Mouse (Mus musculus): ENCODE results near the gene Vsig8.

Gene Vsig8

DNA sequence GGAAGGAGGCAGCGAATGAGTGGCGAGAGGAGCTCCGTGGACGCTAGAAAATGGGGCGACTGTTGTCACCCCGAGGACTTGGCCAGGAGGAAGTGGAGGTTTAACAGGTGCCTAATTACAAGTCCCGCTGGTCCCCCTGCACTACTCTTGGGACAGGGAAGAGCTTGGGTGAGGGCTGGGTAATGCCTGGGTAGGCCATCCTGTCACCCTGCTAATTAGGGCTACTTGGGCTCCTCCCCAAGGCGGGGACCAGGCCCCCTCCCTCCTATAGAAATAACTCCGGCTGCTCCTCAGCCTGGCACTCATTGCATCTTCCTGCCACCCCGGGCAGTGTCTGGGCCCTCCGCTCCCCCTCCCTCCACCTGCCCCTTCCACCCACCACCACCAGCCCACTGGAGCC lies at the start of gene Vsig8:
Gene Vsig8 (plus strand): TSS at position 301 of the 400 bp plus-strand sequence.
- no peak for DNase-seq (ENCODE audit: low spot score in 2 of 2)

DNA sequence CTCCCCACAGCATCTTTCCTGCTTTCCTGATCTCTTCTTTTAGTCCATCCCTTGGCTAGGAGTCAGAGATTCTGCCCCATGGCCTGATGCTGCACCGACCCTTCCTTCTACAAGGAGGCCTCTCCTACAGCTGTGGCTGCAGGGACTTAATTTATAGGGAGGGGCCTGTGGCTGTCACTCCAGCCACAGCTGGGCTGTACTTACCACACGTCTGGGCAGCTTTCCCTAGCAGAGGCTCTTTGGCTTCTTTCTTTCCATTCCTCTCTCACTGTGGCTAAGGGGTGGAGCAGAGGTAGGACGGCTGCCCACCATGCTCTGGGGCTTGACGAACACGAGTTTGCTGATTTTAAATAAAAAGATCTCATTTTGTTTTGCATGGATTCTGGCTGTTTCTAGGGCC lies 48.7 kb upstream of the Vsig8 start:
- no peak for DNase-seq (ENCODE audit: low spot score in 2 of 2)

DNA sequence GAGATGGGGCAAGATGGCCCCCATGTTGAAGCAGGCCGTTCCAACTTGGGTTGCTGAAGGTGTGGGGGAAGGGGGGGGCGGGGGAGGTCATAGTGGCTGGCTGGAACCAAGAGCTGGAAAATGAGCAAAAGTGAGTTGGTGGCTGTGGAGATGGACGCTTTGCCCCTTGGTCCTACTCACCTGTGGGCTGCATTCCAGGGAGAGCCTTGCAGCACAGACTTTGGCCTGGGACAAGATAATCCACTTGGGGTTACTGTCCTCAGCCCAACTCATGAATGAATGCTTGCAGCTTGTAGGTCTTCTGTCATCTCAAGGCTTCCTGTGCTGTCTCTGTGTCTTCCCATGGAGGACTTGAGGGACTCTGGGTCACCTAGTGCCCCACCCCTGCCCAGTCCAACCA lies 48.0 kb upstream of the Vsig8 start:
- DNase-seq (ENCODE audit: low spot score in 2 of 2) = no peak

DNA sequence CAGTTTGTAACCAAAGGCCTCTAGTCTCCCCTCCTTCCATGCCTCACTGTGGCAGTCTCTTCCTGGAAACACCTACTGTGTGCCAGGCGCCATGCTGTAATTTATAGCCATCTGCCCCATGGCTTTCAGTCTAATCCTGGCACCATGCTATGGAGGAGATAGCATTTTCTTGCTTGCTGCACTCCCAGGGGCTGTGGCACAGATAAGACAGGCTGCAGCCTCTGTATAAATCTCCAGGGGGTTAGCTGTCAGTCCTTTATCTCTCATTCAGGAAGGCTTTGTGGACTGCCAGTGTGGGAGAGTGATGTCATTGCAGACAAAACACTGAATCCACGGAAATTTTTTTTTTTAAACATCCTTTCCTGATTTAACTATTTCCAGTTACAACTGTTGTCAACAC lies 47.6 kb upstream of the Vsig8 start:
- no peak for DNase-seq (ENCODE audit: low spot score in 2 of 2)

DNA sequence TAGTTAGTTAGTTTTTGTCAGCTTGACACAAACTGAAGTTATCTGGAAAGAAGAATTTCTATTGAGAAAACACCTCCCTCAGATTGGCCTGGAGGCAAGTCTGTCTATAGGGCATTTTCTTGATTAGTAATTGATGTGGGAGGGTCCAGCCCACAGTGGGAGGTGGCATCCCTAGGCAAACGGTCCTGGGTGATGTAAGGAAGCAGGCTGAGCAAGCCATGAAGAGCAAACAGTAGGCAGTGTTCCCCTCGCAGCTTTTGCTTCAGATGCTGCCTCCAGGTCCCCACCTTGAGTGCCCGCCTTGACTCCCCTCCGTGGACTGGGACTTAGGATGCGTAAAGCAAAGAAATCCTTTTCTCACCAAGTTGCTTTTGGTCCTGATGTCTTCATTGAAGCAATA lies 46.5 kb upstream of the Vsig8 start:
- no peak for DNase-seq (ENCODE audit: low spot score in 2 of 2)

DNA sequence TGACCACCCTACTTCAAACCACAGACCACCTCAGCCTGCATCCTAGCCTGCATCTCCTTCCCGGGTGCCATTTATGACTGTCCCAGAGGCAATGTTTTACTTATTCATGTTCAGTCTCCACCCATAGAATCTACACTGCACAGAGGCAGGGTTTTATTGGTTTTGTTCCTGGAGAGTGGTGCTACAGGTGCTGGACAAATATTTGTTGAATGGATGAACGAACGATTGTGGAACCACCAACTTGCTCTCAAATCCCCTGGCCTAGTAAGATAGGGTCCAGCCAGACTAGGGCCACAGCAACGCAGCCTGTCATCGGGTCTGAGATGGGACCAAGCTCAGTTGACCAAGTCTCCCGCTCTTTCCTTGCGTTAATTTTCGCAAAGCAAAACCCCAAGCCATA lies 45.8 kb upstream of the Vsig8 start:
- no peak for DNase-seq (ENCODE audit: low spot score in 2 of 2)

DNA sequence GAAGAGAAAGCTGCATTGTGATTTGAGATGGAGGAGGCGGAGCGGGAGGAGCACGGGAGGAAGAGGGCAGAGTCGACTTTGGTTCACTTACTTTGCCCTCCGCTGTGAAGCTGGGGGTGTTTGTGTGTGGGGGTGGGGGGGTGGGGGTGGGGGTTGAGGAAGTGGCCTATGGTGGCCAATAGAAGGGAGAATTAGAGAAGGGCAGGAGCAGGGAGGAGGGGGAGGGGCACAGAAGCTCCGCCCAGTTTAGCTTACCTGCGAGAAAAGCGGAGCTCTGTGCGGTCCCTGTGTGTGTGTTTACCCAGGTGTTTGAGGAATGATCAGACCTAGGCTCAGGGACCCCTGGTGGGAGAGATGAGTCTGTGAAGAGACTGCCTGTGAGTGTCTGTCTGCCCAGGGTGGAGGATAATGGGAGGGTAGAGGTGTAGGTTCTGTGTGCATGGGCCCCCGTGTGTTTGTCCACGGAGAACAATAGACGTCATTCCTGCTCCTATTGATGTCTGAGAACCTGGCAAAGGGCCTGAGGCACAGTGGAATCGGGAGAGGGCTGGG lies 45.2 kb upstream of the Vsig8 start:
- DNase-seq (ENCODE audit: low spot score in 2 of 2) = no peak

DNA sequence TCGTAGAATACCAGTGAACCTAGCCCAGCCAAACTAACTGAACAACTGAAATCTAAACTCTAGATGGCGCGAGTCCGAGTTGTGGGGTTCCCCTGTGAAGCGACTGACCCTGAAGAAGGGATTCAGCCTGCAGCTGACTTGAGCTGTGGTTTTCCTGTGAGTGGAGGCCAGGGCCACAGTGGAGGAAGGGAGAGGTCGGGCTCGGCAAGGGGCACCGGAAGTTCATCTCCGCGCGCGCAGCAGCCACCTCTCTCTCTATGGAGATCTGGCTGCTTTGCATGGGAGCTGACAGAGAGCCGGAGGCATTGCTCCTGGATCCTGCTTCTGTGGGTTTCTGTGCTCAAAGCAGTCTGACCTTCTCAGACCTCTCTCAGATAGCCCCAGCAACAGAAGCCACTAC lies 42.8 kb upstream of the Vsig8 start:
- DNase-seq (ENCODE audit: low spot score in 2 of 2) = no peak

DNA sequence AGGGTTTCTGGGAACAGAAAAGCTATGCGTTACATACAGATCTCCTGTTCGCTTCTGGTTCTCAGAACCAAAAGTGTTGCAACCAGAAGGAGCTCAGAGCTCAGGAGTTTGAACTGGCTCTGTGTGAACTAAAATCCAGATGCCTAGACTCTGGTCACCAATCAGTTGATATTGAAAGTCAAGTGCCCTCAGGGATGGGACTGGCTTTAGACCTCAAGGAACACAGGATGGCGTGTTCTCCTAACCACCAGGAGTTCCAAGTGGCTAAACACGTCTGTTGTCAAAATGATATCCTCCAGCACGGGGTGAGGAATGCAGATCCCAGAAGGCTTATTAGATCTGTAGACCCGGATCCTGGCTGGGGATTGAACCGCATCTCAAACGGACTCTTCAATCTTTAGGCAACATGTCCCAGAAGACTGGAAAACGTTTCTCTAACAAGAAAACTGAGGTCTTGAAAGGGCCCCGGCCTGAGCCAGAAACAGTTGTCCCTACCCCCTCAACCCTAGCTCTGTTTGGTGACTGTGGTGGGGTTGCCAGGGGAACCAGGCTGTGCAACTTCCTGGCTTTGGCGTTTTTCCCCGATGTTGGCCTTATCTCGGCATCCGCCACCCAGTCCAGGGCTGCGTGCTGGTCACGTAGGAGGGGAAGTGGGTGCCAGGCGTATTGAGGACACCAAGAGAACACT lies 42.1 kb upstream of the Vsig8 start:
- DNase-seq (ENCODE audit: low spot score in 2 of 2) = no peak

DNA sequence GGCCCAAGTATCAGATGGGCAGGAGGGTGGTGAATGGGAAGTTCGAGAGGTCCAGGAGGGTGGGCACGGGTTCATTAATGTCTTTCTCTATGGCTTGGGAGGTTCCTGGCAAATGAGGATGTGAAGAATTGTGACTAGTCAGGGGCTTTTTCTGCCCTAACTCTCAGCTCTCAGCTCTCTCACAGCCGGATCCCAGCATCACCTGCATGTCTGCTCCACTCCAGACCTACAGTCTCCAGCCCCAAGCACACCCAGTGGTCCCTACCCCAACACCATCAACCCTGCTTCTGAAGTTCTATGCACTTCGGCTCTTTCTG lies 41.6 kb upstream of the Vsig8 start:
- no peak for DNase-seq (ENCODE audit: low spot score in 2 of 2)

DNA sequence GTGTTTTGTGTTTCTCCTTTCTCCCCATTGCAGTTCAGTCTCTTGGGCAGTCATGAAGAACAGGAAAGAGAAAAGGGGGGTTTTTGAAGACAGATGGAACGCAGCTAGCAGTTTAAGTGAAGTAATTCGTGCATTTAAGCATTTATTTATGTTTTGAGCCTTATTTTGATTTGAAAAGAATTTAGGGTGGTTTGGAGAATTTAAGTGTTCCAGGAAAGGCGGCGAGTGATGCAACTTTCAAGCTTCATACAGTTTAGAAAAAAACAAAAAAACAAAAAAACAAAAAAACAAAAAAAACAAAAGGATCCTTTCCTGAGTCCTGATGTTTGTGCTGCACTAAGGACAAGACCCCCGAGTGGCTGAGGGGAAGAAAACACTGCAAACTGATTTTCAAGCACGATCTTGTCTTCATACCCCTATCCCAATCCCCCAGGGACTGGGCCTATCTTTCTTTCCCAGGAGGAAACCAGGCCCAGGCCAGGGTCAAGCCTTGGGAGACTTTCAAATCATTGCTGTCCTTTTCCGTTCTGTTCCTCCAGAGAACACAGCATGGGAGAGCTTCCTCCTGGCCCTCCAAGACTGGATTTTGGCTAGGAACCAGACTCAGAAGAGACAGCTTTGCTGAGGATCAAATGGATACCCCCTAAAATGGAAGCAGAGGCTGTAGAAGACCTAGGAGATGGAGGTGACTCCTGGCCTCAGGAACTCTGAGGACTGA lies 41.0 kb upstream of the Vsig8 start:
- no peak for DNase-seq (ENCODE audit: low spot score in 2 of 2)

DNA sequence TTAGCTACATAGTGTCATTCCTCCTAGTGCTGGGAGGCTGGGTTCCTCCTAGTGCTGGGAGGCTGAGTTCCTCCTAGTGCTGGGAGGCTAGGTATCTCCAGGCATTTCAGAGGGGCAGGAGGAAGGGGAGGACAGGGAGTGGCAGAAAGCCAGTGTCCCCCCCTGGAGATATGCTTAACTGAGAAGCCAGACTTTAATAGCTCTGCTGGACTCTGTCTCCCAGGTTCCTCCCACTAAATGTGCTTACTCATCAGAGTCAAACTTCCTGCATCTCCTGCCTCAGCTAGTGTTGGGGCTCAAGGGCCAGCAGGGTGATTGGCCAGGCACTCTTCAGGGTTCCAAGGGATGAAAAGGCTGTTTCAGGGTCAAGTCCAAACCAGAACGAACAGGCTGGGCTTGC lies 40.3 kb upstream of the Vsig8 start:
- no peak for DNase-seq (ENCODE audit: low spot score in 2 of 2)

DNA sequence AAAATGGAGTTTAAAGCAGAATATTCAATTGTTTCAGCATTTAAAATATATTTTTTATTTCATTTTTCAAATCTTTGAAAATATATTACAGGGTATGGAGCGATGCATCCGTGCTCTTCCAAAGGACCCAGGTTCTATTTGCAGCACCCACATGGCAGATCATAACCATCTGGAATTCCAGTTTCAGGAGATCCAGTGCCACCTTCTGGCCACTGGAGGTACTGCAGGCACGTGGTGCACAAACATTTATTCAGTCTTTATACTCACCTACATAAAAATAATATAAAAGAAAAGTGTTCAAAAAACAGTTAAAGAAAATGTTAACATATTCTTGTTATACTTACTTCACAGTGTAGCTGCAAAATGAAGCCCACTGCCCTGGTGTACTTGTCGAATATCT lies 37.7 kb upstream of the Vsig8 start:
- no peak for DNase-seq (ENCODE audit: low spot score in 2 of 2)

DNA sequence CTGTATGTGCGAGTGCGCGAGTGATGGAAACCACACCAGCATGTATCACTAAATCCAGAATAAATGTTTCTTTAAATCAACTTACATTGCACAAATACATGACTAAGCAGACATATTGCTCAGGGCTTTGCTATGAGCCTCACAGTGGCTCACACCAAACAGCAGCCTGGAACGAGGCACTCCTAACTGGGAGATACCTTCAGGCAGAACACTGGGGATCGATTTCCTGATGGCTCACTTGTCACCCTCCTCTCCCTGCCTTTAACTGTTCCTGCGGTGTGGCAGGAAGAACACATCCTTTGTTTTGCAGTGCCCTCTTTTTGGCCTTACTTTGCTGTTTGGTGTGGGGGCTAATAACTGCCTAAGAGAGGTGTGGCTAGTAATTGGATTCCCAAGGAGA lies 36.1 kb upstream of the Vsig8 start:
- DNase-seq (ENCODE audit: low spot score in 2 of 2) = no peak

DNA sequence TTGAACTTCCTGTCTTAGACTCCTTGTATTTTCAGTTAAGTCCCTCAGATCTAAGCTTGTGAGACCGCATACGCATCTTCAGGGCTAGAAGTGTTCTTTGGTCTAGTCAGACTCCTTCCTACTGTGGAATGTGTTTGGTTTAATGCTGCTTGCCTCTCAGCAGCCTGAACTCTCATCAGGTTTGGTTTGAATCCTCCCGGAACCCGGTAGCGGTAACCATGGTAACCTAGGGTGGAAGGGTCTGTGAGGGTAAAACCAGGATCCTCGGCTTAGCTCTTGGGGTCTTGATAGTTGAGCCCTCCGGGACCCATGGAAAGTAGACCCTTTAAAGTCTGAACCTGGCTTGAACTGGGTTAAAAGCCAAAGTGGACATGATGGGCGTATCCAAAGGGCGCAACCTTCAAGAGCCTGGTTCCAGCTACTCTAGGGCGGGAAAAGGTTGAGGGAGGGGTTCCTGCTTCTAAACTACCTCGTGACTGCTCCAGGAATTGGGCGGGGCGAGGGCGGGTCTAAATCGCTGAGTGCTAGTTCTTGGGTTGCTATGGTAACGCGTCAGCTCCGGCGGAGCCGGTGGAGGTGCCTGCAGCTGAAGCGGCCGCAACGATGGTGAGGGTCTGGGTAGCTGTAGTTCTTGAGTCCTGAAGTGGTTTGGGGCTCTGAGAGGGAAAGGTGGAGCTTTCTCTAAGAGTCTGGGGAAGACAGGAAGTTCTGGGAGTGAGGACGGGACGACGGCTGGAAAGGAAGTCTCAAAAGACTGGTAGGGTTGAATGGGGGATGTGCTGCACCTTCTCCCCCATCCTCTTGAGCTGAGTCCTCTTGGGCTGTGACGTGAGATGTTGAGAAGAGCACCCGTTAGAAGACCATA lies 34.9 kb upstream of the Vsig8 start, which contains the start of gene Cfap45:
Gene Cfap45 (plus strand): TSS at position 226 of the 865 bp plus-strand sequence.
- DNase-seq (ENCODE audit: low spot score in 2 of 2) = peak; percentile 75 to 77

DNA sequence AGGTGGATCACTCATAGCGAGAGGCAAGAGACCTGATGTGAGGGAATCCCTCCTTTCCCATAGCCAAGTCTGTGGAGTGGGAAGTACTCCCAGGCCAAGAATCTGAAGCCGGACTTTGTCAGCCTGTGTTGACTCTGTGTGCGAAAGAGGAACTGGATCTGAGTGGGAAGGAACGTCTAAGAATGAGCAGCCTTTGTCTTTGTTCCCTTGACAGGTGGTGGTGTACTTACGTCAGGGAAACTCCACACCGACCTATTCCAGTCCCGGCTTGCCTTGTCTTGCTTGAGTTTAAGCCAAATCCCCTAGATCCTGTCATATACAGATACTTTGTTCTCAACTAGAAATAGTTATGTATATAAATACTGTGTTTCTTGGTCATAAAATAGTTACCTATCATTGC lies 33.2 kb upstream of the Vsig8 start:
- no peak for DNase-seq (ENCODE audit: low spot score in 2 of 2)

DNA sequence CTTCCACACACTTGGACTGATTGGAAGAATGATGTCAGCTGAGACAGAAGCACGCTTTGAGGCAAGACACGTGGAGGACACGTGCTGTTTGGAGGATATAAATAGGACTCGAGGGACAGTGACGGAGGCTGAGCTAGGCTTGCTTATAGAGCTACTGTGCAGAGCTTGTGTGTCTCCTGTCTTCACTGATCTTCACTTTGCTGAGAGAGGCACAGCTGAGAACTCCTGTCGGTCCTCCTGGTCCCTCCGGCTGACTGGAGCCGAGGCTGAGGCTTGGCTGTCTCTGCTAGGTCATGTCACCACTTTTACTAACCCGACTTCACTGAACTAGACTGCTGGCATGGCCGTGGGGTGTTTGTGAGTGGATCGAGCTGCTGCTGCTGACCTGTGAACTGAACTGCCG lies 32.0 kb upstream of the Vsig8 start:
- no peak for DNase-seq (ENCODE audit: low spot score in 2 of 2)

DNA sequence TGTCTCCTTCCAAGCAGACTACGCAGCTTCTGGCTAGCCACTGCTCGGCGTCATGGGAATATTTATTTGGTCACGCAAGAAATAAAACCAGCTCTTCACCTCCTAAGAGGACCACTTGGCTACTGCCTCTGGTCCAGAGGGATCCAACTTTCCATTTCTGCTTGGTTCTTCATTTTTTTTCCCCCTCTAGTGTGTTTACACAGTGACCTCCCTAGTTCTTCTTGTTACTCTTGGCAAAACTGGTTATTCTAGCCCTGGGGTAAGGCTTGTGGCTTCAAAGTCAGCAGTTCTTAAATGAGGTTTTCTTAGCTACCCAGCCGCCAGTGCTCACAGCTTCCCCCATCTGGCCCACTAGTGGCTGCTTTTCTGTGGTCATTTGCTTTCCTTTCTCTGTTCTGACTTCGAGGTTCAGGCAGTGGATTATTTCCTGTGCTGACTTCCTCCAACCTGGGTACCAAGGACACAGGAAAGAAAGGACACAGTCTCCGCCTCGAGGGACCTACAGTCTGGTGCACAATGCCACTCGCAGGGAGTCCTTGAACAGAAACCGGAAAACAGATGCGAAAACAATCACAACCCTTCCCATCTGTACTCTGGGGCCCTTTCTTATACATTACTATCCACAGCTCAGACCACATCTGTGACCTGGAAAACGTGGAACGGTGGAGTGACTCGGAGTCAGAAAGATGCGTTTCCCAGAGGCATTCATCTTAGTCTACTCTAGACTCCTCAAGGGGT lies 30.5 kb upstream of the Vsig8 start:
- no peak for DNase-seq (ENCODE audit: low spot score in 2 of 2)

DNA sequence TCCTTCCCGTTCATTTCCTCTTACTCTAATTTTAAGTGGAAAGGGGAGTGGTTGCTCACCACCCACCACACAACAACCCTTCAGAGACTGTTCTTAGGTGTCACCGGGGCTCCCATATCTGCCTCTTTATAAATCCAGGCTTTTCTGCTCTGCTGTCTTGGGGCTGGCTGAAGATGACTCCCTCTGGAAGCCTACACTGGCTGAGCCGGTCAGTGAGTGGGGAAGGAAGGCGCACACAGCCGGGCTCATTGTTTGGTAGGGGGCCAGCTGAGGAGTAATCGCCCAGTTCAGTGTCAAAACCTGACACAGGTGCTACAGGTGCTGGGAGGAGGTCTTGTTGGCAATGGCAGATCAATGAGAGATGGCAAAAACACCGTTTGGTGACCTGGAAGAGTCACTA lies 29.8 kb upstream of the Vsig8 start:
- DNase-seq (ENCODE audit: low spot score in 2 of 2) = no peak

DNA sequence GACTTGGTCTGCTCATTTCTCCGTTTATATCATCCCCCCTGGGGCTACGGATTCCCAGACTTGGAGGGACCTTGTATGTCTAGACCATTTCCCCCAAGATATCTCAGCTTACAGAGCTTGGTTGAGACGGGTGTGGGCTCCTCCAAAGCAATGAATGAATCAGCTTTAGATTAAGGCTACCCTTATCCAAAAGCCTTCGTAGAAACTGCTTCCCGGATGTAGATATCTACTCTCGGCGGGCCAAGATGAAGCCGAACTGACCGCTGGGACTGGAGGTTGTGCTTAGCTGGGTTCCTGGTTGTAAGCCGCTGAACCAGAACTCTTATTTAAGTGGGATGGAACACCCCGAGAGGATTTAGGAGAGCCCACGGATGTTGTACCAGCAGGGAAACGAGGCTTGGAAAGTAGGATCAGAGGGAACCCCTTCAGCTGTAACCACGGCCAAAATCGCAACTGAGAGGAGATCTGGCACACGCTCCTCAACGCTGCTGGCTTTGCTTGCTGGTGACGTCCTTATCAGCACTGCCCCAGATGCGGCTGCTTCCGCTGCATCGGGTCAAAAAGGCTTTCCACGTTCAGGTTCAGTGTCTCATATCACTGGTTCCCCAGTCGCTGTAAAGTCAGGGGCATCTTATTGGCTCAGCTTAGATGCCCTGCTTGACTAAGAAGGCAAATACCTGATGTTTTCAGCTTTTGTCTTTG lies 29.2 kb upstream of the Vsig8 start:
- DNase-seq (ENCODE audit: low spot score in 2 of 2) = no peak

DNA sequence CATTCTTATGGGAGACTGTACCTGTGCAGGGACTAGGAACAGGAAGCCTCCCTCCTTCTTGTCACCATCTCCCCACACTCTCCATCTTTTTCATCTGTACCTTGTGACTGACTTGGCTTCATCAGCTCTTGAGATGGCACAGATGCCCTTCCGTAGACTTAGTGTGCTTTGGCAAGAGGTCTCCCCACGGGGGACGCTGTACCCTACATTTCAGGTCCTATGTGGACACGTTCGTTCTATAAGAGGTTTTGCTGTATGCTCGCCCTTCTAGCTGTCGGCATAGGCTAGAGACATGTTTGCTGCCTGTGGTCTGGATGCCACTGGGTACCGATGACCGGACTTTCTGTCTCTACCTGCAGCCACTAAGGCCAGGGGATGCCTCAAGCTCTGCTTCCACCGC lies 28.3 kb upstream of the Vsig8 start:
- DNase-seq (ENCODE audit: low spot score in 2 of 2) = no peak
